ENCODE assay signal across 27 mouse cellular contexts in the genomic region with DNA sequence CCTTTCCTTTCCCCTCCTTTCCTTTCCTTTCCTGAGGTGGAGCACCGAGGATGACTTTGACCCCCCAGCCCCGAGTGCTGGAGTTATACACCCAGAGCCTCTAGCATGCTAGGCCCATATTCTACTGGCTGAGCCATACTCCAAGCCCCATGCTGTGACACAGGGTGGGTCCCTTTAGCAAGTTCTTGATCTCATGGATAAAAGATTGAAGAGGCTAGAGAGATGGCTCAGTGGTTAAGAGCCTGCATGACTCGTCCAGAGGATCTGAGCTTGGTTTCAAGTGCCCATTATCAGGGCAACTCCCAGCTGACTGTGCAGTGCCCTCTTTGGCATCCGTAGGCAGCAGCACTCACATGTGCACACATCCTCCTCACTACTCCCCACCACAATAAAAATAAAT. TPM values are rescaled to one million over a fixed set of nuclear protein-coding genes. Genes with fewer than 3 reads are reported as not detected.
DNase-seq lines count a peak whose midpoint lies in the region; TF ChIP-seq lines count a peak whose summit lies in the region.
"Had no signal": no experiment of that assay in that cellular context is flagged by ENCODE, and none has a peak within 500 bp of the region (broad histone marks: within the 10 kb centered on the region; RNA-seq: fewer than 3 reads in every experiment).

No protein-coding gene starts in this region.

- no peak overlapping the region for H3K27ac ChIP-seq in heart, embryonic 10.5 days
- peak overlapping the region; percentile 25; the same call in 1 of the 2 replicates for H3K27ac ChIP-seq in macrophage
- no peak overlapping the region for H3K27ac ChIP-seq in cerebellum, adult 2 months (ENCODE audit: insufficient read depth, low read length)
- H3K27ac ChIP-seq: embryonic facial prominence, embryonic 10.5 days; embryonic facial prominence, embryonic 12.5 days; forebrain, embryonic 13.5 days; forebrain, embryonic 15.5 days had no signal

- H3K9me3 ChIP-seq in heart, embryonic 10.5 days, result no peaks in the 10 kb centered on the region
- H3K9me3 ChIP-seq: embryonic facial prominence, embryonic 10.5 days; embryonic facial prominence, embryonic 12.5 days; forebrain, embryonic 13.5 days; forebrain, embryonic 15.5 days; G1E had no signal

- no peak for TF ChIP-seq CTCF in cerebellum, adult 2 months (IDR thresholded peaks at IDR 0.05; ENCODE audit: borderline replicate concordance, insufficient read depth, low read depth, low read length)

- peaks cover 86% of the 10 kb centered on the region for H3K79me2 ChIP-seq in macrophage (ENCODE audit: inconsistent target)

- peak; percentile 69 for DNase-seq in heart, adult 11 months
- no peak for DNase-seq in heart, embryonic 10.5 days (ENCODE audit: low spot score)
- DNase-seq in 416B (ENCODE audit: low read depth) (peak; percentile 44), R1 (ENCODE audit: low read depth, low spot score) (peak; percentile 54)
- no peak for DNase-seq in cerebellum, adult 2 months
- no peak for DNase-seq in cerebellum, adult 8-10 months
- DNase-seq: adrenal gland, adult 8-10 months; adrenal gland, postnatal 14 days; adrenal gland, postnatal 36 days; cerebellum, adult 11-12 months; cerebellum, adult 9-10 months; cerebellum, postnatal 10 days; cerebellum, postnatal 25 days; forebrain, postnatal 0 days had no signal

- H3K4me3 ChIP-seq in heart, embryonic 10.5 days, result no peak overlapping the region
- no peak overlapping the region for H3K4me3 ChIP-seq in macrophage (ENCODE audit: inconsistent target)
- H3K4me3 ChIP-seq in cerebellum, adult 2 months (replicated peaks; ENCODE audit: insufficient read depth, low read depth, low read length), result no peak overlapping the region
- H3K4me3 ChIP-seq: embryonic facial prominence, embryonic 10.5 days; embryonic facial prominence, embryonic 12.5 days; forebrain, embryonic 13.5 days; forebrain, embryonic 15.5 days had no signal

- H3K4me1 ChIP-seq in heart, embryonic 10.5 days, result peaks cover 3% of the 10 kb centered on the region; the same call in 1 of the 2 replicates
- peaks cover 3% of the 10 kb centered on the region; the same call in 1 of the 2 replicates for H3K4me1 ChIP-seq in cerebellum, adult 2 months (ENCODE audit: control insufficient read depth, insufficient read depth, low read length)
- H3K4me1 ChIP-seq: embryonic facial prominence, embryonic 10.5 days; embryonic facial prominence, embryonic 12.5 days; forebrain, embryonic 13.5 days; forebrain, embryonic 15.5 days had no signal

- no peak for TF ChIP-seq POLR2A in cerebellum, adult 2 months (IDR thresholded peaks at IDR 0.05; ENCODE audit: borderline replicate concordance, insufficient read depth, low read length)

- H3K36me3 ChIP-seq in heart, embryonic 10.5 days, result peaks cover 16% of the 10 kb centered on the region
- peaks cover 9% of the 10 kb centered on the region; the same call in 1 of the 2 replicates for H3K36me3 ChIP-seq in macrophage (ENCODE audit: inconsistent target)

- WGBS in heart, embryonic 10.5 days, result 69% methylated on average over 4 of the region's 4 CpGs
- 87% methylated on average over 3 of the region's 4 CpGs for WGBS in macrophage (ENCODE audit: missing documents)
- WGBS in cerebellum, adult 2 months, result 67% methylated on average over 4 of the region's 4 CpGs

- H3K27me3 ChIP-seq in heart, embryonic 10.5 days (ENCODE audit: insufficient read depth, poor library complexity, severe bottlenecking), result no peaks in the 10 kb centered on the region
- no peaks in the 10 kb centered on the region for H3K27me3 ChIP-seq in cerebellum, adult 2 months (ENCODE audit: control insufficient read depth, insufficient read depth, low read length)
- H3K27me3 ChIP-seq: embryonic facial prominence, embryonic 12.5 days; forebrain, embryonic 13.5 days; forebrain, embryonic 15.5 days; Patski had no signal

RNA-seq across cellular contexts. Expression of a gene that starts 11.1 kb away (rescaled TPM):
- polyA plus RNA-seq in heart, embryonic 10.5 days (2016; fragmentation: Nextera tagmentation; extraction: Ambion mirVana), result 30.1 and 32.8 TPM in 2 replicates
- 100 to 1,000 TPM; 113 to 307 (median 194) TPM for total RNA-seq in macrophage (2018; cell fraction: chromatin; rRNA removed)
- total RNA-seq in macrophage (2018; cell fraction: cytosol; rRNA removed), result 10 to 100 TPM; 30.4 to 48.6 (median 39.9) TPM
- total RNA-seq in macrophage (2018; cell fraction: nucleus; rRNA removed), result 100 to 1,000 TPM in 9 of 26 experiments, 10 to 100 TPM in 17; 50.1 to 142 (median 87.6) TPM
- 32.7 to 36.0 TPM (median 33.6 TPM) in 3 replicates for polyA plus RNA-seq in macrophage (2018)
- 56.3 and 61.5 TPM in 2 replicates for polyA plus RNA-seq in cerebellum, adult 2 months (2012; rRNA removed)

RNA-seq across cellular contexts. Expression of a gene that starts 42.7 kb away (rescaled TPM):
- polyA plus RNA-seq in heart, embryonic 10.5 days (2016; fragmentation: Nextera tagmentation; extraction: Ambion mirVana), result not detected in 2 replicates
- total RNA-seq in macrophage (2018; cell fraction: chromatin; rRNA removed), result not detected
- not detected for total RNA-seq in macrophage (2018; cell fraction: cytosol; rRNA removed)
- total RNA-seq in macrophage (2018; cell fraction: nucleus; rRNA removed), result not detected
- polyA plus RNA-seq in macrophage (2018), result not detected in 3 replicates
- not detected in 2 replicates for polyA plus RNA-seq in cerebellum, adult 2 months (2012; rRNA removed)
- total RNA-seq: adrenal gland, adult 18-20 months; adrenal gland, adult 8-10 months; adrenal gland, postnatal 14 days; adrenal gland, postnatal 36 days; forebrain, postnatal 0 days; G1E had no signal
- polyA plus RNA-seq: activated CD4-positive, CD25-positive, alpha-beta regulatory T cell, adult 4 months; C2C12; cortical plate, adult 2 months; embryonic facial prominence, embryonic 10.5 days; embryonic facial prominence, embryonic 12.5 days; embryonic facial prominence, embryonic 14.5 days; forebrain, embryonic 11.5 days; forebrain, embryonic 13.5 days; forebrain, embryonic 15.5 days; forebrain, postnatal 0 days; G1E; Patski had no signal

RNA-seq across cellular contexts. Expression of a gene that starts 53.7 kb away (rescaled TPM):
- 4.2 and 10.2 TPM in 2 replicates for polyA plus RNA-seq in heart, embryonic 10.5 days (2016; fragmentation: Nextera tagmentation; extraction: Ambion mirVana)
- 1 to 10 TPM in 19 of 26 experiments, under 1 TPM in 5, not detected in 2; 0.41 to 9.2 (median 2.1) TPM for total RNA-seq in macrophage (2018; cell fraction: chromatin; rRNA removed)
- 1 to 10 TPM; 1.6 to 5.8 (median 3.4) TPM for total RNA-seq in macrophage (2018; cell fraction: cytosol; rRNA removed)
- total RNA-seq in macrophage (2018; cell fraction: nucleus; rRNA removed), result 1 to 10 TPM; 1.2 to 8.9 (median 3.6) TPM
- 4.6 to 5.0 TPM (median 4.8 TPM) in 3 replicates for polyA plus RNA-seq in macrophage (2018)
- polyA plus RNA-seq in cerebellum, adult 2 months (2012; rRNA removed), result 4.0 and 4.4 TPM in 2 replicates
- polyA plus RNA-seq: activated CD4-positive, CD25-positive, alpha-beta regulatory T cell, adult 4 months; G1E had no signal

Comparison
In these comparisons a context has a peak if more than half of its experiments do, and no peak if none do; other contexts are left out.
1. DNase-seq: peak in heart, adult 11 months (single experiment), 416B (single experiment) and R1 (single experiment); none in heart, embryonic 10.5 days (single experiment), cerebellum, adult 2 months (0 of 2) and cerebellum, adult 8-10 months (single experiment).